Mouse (Mus musculus) A20 (cell line): ENCODE data around the gene Tpcn1.

Experiments used
- DNase-seq: peaks from one replicate; pipeline ENCODE4 v3.0.0-alpha.2; 2011; ENCODE audit warnings: low read depth, low spot score

Gene Tpcn1

GRCm38 (mm10) chr5:120512911-120513555, 75.4 kb downstream of the Tpcn1 start:
- DNase-seq, result no peak

DNA sequence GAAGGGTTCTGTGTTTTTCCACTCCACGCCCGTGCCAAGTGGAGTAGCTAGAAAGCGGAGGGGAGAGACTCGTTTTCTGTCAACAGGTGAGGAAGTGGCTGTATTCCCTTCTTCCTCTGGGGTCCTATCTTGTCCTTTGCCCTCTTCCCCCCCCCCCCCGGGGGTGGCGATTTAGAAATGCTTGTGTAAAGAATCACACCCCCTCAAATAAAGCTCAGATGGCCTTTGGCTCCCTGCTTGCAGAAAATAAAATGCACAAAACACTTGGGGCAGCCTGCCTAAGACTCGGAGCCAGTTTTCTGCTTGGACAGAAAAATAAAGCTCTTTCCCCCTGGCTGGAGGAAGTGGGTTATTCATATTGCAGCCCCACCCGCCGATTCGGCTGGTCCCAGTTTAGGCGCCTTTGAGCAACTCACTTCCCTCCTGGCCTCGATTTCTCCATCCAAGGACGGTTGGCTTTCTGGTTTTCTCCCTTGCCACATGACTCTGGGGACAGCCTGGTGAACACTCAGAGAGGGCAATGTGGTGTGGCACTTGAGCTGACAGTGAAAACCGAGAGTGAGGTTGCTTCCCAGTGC, 76.7 kb downstream of the Tpcn1 start:
- peak; percentile 48 for DNase-seq

- DNase-seq, result peak; percentile 97
Measured at GRCm38 (mm10) chr5:120510982-120511642, 77.4 kb downstream of the Tpcn1 start, which contains the start of gene Slc8b1. Gene Slc8b1 (plus strand): TSS chr5:120511168.

GRCm38 (mm10) chr5:120507311-120507710, 81.2 kb downstream of the Tpcn1 start:
- no peak for DNase-seq

DNA sequence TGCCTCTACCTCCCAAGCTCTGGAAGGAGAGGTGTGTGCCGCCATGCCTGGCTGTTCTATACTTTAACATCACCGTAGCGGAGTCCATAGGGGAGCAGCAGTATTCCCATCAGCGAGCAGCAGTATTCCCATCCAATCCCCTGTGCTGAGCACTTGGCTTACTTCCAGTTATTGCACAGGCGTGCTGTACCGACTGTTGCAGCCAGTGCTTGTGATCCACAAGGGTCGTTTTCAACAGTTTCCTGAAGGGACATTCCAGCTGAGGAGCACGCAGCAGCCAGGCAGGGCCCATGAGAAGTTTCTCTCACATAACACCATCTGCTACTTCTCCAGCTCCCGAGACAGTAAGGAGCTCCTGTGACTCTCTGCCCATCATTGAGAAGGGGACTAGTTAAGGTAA, 82.0 kb downstream of the Tpcn1 start:
- DNase-seq, result no peak

DNA sequence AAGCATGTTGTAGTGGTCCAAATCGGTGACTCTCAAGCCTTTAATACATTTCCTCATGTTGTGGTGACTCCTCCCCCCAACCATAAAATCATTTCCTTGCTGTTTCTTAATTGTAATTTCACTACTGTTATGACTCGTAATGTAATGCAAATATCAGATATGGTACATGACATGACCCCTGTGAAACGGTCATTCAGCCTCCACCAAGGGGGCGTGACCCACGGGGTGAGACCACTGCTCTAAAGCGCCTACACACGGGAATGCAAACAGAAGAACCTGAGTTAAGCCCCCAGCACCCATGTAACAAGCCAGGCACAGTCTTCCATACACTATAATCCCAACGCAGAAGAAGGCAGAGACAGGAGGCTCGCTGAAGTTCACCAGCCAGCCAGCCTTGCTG, 82.7 kb downstream of the Tpcn1 start:
- DNase-seq, result no peak

GRCm38 (mm10) chr5:120505368-120505767, 83.1 kb downstream of the Tpcn1 start:
- DNase-seq, result peak; percentile 81

- peak; percentile 88 for DNase-seq
Measured at GRCm38 (mm10) chr5:120503144-120503795, 85.2 kb downstream of the Tpcn1 start, which contains the start of gene Plbd2. Gene Plbd2 (minus strand): TSS chr5:120503625.

- DNase-seq, result no peak
Measured at GRCm38 (mm10) chr5:120502675-120503143, 85.8 kb downstream of the Tpcn1 start.

DNA sequence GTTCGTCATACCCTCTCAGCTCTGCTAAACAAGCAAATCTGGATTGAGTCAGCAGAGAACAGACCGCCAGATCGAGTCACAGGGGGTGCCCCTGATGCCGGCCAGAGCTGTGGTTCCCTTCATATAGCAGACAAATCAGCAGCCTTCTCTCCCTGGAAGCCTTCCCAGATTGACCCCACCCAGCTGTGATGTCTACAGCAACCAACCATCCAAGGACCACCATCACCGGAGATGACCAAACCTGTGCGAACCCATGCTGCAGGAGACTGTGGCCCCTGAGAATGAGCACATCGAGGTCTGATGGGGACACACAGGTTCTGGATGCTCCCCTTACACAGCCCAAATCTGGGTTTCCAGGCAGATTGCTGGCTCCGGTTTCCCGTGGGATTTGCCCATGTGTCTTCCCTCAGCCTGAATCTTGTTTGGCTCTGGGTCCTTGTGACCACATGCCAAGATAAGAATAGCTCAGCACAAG, 86.3 kb downstream of the Tpcn1 start:
- peak; percentile 62 for DNase-seq

DNA sequence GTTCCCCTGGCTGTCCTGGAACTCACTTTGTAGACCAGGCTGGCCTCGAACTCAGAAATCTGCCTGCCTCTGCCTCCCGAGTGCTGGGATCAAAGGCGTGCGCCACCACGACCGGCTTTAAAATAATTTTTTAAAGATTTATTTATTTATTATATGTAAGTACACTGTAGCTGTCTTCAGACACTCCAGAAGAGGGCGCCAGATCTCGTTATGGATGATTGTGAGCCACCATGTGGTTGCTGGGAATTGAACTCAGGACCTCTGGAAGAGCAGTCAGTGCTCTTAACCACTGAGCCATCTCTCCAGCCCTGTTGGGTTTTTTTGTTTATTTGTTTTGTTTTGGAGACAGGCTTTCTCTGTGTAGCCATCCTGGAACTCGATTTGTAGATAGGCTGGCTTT, 87.9 kb downstream of the Tpcn1 start:
- peak; percentile 31 for DNase-seq

GRCm38 (mm10) chr5:120499202-120499601, 89.3 kb downstream of the Tpcn1 start:
- peak; percentile 73 for DNase-seq

GRCm38 (mm10) chr5:120497071-120497470, 91.4 kb downstream of the Tpcn1 start:
- no peak for DNase-seq

DNA sequence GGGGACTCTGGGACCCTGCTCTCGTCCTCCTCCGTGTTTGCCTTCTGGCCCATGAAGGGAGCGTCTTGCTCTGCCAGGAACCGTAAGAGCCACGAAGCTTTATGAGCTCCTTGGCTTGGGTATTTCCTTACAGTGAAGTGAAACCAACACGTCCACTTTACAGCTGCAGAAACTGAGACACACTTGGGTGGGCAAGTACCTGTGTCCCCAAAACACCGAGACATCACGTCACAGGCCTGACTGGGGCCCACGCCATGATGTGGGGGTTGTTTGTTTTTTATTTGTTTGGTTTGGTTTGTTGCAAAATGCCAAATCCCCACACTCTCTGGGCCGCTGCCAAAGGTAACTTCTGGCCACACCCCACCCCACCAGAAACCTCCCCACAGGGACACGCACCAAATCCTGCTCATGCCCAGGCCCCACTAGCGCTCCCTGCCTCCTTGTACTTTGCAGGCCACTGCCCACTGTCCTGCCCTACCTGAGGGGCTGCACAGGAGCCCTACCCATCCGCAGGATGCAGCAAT, 92.7 kb downstream of the Tpcn1 start:
- DNase-seq, result peak; percentile 85

- DNase-seq, result peak; percentile 63
Measured at GRCm38 (mm10) chr5:120495064-120495702, 93.3 kb downstream of the Tpcn1 start.

- no peak for DNase-seq
Measured at GRCm38 (mm10) chr5:120493873-120494395, 94.5 kb downstream of the Tpcn1 start.

DNA sequence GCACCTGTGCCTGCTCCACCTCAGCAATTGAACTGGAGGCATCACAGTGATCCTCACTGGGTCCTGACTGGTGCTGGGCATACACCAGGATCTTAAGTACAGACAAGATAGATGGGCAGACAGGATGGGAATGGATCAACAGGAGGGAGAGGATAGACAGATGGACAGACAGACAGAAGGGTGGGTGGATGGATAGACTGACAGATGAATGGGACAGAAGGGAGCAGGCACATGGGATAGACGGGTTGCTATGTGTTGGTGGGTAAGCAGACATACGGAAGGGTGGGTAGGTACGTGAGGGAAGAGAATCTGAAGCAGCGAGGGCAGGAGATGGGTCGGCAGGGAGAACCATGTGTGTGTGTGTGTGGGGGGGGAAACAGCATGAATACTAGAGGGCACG, 95.0 kb downstream of the Tpcn1 start:
- DNase-seq, result no peak

GRCm38 (mm10) chr5:120492437-120492836, 96.0 kb downstream of the Tpcn1 start:
- DNase-seq, result peak; percentile 75

DNA sequence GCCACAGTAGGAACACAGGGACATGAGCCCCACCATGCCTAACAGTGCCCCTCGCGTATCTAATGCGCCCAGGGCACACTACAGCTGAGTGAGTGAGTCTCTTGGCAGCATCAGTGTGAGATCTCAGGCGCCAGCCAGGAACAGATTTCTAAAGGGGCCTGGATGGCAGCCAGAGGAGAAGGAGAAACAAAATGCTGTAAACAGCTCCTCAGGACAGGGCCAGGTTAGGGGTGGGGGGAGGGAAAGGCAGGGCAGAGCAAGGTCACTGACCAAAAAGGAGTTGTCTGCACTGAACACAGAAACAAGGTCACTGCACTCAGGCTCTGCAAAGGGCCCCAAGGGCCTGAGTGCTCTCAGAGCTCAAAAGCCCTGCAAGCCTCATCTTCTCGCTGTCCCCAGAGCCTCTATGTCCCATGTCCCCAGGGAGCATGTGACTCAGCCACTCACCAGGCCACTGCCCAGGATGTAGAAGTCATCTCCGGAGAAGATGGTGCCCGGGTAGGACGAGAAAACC, 97.7 kb downstream of the Tpcn1 start:
- no peak for DNase-seq

DNA sequence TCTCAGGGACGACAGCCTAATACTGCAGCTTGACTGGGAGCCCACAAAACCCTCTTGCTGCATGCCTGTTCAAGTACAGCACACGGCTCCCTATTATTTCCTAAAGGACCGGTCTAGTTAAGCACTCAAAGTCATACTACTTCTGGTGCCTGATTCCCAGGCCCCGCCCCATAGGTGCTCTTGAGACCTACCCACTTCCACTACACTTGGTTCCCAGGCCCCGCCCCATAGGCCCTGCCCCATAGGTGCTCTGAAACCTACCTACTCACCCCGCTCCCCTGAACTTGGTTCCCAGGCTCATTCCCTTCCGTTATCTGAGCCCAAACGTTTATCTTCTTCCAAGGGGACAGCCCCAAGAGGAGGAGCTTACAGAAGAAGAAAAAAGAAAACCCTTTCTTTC, 100.6 kb downstream of the Tpcn1 start:
- DNase-seq, result no peak
